Mouse (Mus musculus) liver, embryonic 14.5 days (tissue): Measurements from ENCODE around the gene Ropn1l. TPM values are rescaled to one million over a fixed set of nuclear protein-coding genes. Genes with fewer than 3 reads are reported as not detected.

Experiments
- ATAC-seq: fragments of 200-750 bp; cut with Nextera tagmentation; 2 replicates; pipeline ENCODE4 v1.8.0; 2017; ENCODE audit warnings: moderate number of reproducible peaks, mild to moderate bottlenecking, moderate library complexity; ENCODE audit not compliant: insufficient read depth
- DNase-seq, 3 experiments: peaks; one replicate each; pipeline ENCODE4 v3.0.0-alpha.2; 2012 to 2013; ENCODE audit warnings: low read depth in 3 of 3, low spot score in 3 of 3
- H3K27ac ChIP-seq: fragments of 300-500 bp; sonication (generic); 2 replicates; pipeline ENCODE4 v1.5.1; 2014; ENCODE audit warnings: moderate library complexity, mild to moderate bottlenecking, control low read depth, inconsistent platforms
- H3K27me3 ChIP-seq: fragments of 300-500 bp; sonication (generic); 2 replicates; pipeline ENCODE4 v1.6.1; 2014; ENCODE audit warnings: mild to moderate bottlenecking, low read length, moderate library complexity; ENCODE audit not compliant: control insufficient read depth, insufficient read depth
- H3K36me3 ChIP-seq: fragments of 300-500 bp; sonication (generic); replicated peaks from 2 replicates; pipeline ENCODE4 v1.6.1; 2014; ENCODE audit warnings: low read depth; ENCODE audit not compliant: control insufficient read depth, insufficient read depth
- H3K4me1 ChIP-seq, 2 experiments: fragments of 200-500 bp in 1 of 2; fragments of 300-500 bp in 1 of 2; sonication (generic) in 1 of 2; replicated peaks; 2 replicates each; pipeline ENCODE4 v1.6.1; 2012 to 2014; ENCODE audit warnings: antibody characterized with exemption in 1 of 2, inconsistent platforms in 1 of 2, low read length in 1 of 2; ENCODE audit not compliant: control insufficient read depth in 2 of 2, insufficient read depth in 2 of 2
- H3K4me2 ChIP-seq: fragments of 300-500 bp; sonication (generic); 2 replicates; pipeline ENCODE4 v1.6.1; 2014; ENCODE audit warnings: low read depth, mild to moderate bottlenecking, control low read depth, moderate library complexity
- H3K4me3 ChIP-seq, 2 experiments: fragments of 200-500 bp in 1 of 2; fragments of 300-500 bp in 1 of 2; sonication (generic) in 1 of 2; 2 replicates each; pipeline ENCODE4 v1.5.1; 2012 to 2014; ENCODE audit warnings: low read depth in 2 of 2, low read length in 2 of 2, mild to moderate bottlenecking in 2 of 2, control low read depth in 1 of 2, inconsistent platforms in 1 of 2, moderate library complexity in 1 of 2; ENCODE audit not compliant: insufficient read depth in 1 of 2
- H3K9ac ChIP-seq: fragments of 300-500 bp; sonication (generic); replicated peaks from 2 replicates; pipeline ENCODE4 v1.6.1; 2014; ENCODE audit warnings: mild to moderate bottlenecking, control low read depth, moderate library complexity
- H3K9me3 ChIP-seq: fragments of 300-500 bp; sonication (generic); 2 replicates; pipeline ENCODE4 v1.6.1; 2016; ENCODE audit warnings: low read length, mixed read lengths; ENCODE audit not compliant: control insufficient read depth
- CTCF ChIP-seq: IDR thresholded peaks from 2 replicates; pipeline ENCODE4 v1.5.1; 2016; ENCODE audit warnings: antibody characterized with exemption, low read depth, control low read depth
- EP300 ChIP-seq: IDR thresholded peaks from 2 replicates; pipeline ENCODE4 v1.6.1; 2016; ENCODE audit warnings: antibody characterized with exemption, low read depth
- WGBS: fragments of 180-500 bp; shearing (Covaris S2); extraction: QIAGEN DNeasy Blood & Tissue Kit; methylation state at CpG from one replicate; pipeline ENCODE4 v1.1.7; 2014; ENCODE audit not compliant: insufficient replicate concordance; 5-methylcytosine and 5-hydroxymethylcytosine counted together
- polyA plus RNA-seq, 2 experiments: library from polyadenylated mRNA; depleted of rRNA in 1 of 2; stranded (reverse) in 1 of 2; unstranded in 1 of 2; fragments of >200 nt; fragmentation: Nextera tagmentation in 1 of 2; extraction: Ambion mirVana in 1 of 2; gene quantifications; 2 replicates each; pipeline versions ENCODE4 v1.2.1 to v1.2.3; 2012 to 2014

Gene Ropn1l
- polyA plus RNA-seq, 2 experiments = 1.0 to 2.7 TPM

DNA sequence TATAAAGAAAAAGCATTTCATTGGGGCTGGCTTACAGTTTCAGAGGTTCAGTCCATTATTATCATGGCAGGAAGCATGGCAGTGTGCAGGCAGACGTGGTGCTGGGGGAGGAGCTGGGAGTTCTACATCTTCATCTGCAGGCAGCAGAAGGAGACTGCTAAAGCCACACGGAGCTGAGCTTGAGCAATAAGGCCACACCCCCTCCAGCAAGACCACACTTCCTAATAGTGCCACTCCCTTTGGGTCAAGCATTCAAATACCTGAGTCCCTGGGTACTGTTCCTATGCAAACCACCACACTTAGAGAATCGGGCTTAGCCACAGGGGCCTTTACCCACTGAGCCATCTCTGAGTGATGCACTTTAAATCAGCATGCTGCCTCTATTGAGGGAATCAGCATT lies 52.6 kb downstream of the Ropn1l start:
- Histone ChIP-seq H3K27me3 (no peaks in the 10 kb centered on the region), H3K27ac (no peak overlapping the region), H3K9ac (no peak overlapping the region), H3K9me3 (no peaks in the 10 kb centered on the region), H3K36me3 (no peaks in the 10 kb centered on the region), H3K4me2 (no peak overlapping the region), H3K4me1 (no peaks in the 10 kb centered on the region), H3K4me3 (no peak overlapping the region)
- 28% methylated on average over 3 of the region's 3 CpGs for whole genome bisulfite sequencing
- ATAC-seq = no peak
- no peak for DNase-seq
- TF ChIP-seq CTCF (no peak), EP300 (no peak)

DNA sequence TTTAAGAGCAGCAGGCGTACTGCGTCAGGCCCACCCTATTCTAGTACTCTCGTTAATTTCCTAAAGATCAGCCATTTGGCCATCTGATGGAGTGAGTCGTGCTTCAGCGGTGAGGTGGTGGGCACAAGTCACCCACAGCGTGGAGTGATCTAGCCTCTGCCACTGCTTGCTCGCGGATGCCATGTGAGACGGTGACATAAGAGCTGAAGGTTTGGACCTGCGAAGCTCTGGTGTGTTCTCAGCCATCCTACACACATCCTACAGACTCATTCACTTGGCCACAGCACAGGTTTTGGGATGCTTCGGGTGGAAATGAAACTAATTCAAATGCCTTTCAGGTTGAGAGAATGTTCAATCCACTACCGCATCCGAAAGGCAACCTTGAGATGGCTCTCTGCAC lies 54.8 kb downstream of the Ropn1l start:
- no peak for TF ChIP-seq CTCF
- no peak for TF ChIP-seq EP300
- WGBS = 76% methylated on average over 13 of the region's 13 CpGs

DNA sequence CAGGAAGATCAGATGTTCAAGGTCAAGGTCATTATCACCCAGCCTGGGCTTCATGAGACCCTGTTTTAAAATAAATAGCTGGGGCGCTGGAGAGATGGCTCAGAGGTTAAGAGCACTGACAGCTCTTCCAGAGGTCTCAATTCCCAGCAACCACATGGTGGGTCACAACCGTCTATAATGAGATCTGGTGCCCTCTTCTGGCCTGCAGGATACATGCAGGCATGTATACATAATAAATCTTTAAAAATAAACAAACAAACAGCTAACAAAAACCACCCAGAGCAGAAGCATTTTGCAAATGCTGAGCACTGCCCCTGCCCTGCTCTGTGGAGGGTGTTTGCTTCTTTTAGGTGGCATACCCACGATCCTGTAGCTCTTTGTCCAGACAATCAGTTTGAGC lies 56.2 kb downstream of the Ropn1l start:
- no peak overlapping the region for H3K4me3 ChIP-seq
- no peak for TF ChIP-seq EP300
- 0 out of 2 replicates have a peak, but pooled peaks have one; percentile 12 for TF ChIP-seq CTCF
- no peak overlapping the region for H3K27ac ChIP-seq
- no peak for DNase-seq
- ATAC-seq = no peak
- H3K9me3 ChIP-seq = no peaks in the 10 kb centered on the region
- no peak overlapping the region for H3K9ac ChIP-seq
- no peak overlapping the region for H3K4me2 ChIP-seq
- 48% methylated on average over 3 of the region's 3 CpGs for WGBS
- no peaks in the 10 kb centered on the region for H3K4me1 ChIP-seq
- no peaks in the 10 kb centered on the region for H3K27me3 ChIP-seq
- H3K36me3 ChIP-seq = no peaks in the 10 kb centered on the region

More for the DNA sequence above, 54.8 kb downstream of the Ropn1l start:
- Histone ChIP-seq H3K36me3 (no peaks in the 10 kb centered on the region), H3K4me1 (no peaks in the 10 kb centered on the region), H3K27me3 (no peaks in the 10 kb centered on the region), H3K9ac (no peak overlapping the region), H3K27ac (no peak overlapping the region), H3K4me2 (no peak overlapping the region), H3K4me3 (no peak overlapping the region), H3K9me3 (no peaks in the 10 kb centered on the region)
- DNase-seq = no peak
- ATAC-seq = no peak

- no peak overlapping the region for H3K4me3 ChIP-seq
- TF ChIP-seq CTCF (no peak), EP300 (no peak)
- no peaks in the 10 kb centered on the region for H3K36me3 ChIP-seq
- no peak overlapping the region for H3K9ac ChIP-seq
- no peak for ATAC-seq
- no peaks in the 10 kb centered on the region for H3K4me1 ChIP-seq
- no peaks in the 10 kb centered on the region for H3K27me3 ChIP-seq
- 65% methylated on average over 5 of the region's 5 CpGs for WGBS
- no peak for DNase-seq
- no peak overlapping the region for H3K27ac ChIP-seq
- H3K9me3 ChIP-seq = no peaks in the 10 kb centered on the region
- no peak overlapping the region for H3K4me2 ChIP-seq
Measured at GRCm38 (mm10) chr15:31396755-31397154, 56.8 kb downstream of the Ropn1l start.

DNA sequence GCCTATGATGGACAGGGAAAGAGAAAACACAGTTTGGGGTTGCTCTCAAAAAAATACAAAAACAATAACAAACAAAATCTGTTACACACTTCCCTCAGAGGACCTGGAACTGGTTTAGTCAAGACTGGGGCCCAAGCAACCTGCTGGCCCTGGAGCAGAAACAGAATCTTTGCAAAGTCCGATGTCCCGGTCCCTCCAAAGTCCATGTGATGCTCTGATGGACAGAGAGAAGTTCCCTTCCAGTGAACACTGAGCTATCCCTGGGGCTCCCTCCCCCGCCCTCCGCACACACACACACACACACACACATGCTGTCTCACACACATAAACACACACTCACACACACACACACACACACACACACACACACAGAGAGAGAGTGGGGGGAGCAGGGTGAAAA lies 57.6 kb downstream of the Ropn1l start:
- no peaks in the 10 kb centered on the region for H3K27me3 ChIP-seq
- H3K9me3 ChIP-seq = no peaks in the 10 kb centered on the region
- H3K4me2 ChIP-seq = no peak overlapping the region
- H3K4me1 ChIP-seq = no peaks in the 10 kb centered on the region
- no peak for DNase-seq
- H3K9ac ChIP-seq = no peak overlapping the region
- no peak for TF ChIP-seq EP300
- no peak for TF ChIP-seq CTCF
- no peak overlapping the region for H3K4me3 ChIP-seq
- no peak for ATAC-seq
- WGBS = 68% methylated on average over 4 of the region's 4 CpGs
- no peak overlapping the region for H3K27ac ChIP-seq
- no peaks in the 10 kb centered on the region for H3K36me3 ChIP-seq

DNA sequence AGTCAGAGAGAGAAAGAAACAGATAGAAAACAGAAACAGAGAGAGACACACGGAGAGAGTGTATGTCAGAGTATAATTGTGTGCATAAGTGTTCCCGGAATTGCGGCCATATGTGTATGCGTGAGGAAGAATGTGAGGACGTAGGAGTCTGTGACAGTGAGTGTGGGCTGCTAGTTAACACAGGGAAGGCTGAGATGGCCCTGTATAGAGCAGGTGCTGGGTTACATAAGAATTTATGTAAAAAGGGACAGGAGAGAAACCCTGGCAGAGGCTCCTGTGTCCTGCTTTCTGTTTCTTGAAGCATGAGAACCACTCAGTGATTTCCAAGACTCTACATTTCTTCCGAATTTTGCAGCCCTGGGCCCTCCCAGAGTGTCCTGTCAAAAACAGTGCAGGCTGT lies 60.1 kb downstream of the Ropn1l start:
- WGBS = 62% methylated on average over 6 of the region's 6 CpGs
- no peaks in the 10 kb centered on the region for H3K9me3 ChIP-seq
- H3K27me3 ChIP-seq = no peaks in the 10 kb centered on the region
- H3K4me2 ChIP-seq = no peak overlapping the region
- no peak overlapping the region for H3K27ac ChIP-seq
- no peak for TF ChIP-seq CTCF
- no peak for TF ChIP-seq EP300
- DNase-seq (no peak), ATAC-seq (no peak)
- no peaks in the 10 kb centered on the region for H3K36me3 ChIP-seq
- no peak overlapping the region for H3K4me3 ChIP-seq
- H3K9ac ChIP-seq = no peak overlapping the region
- no peaks in the 10 kb centered on the region for H3K4me1 ChIP-seq
